Mouse (Mus musculus) ES-E14 (cell line): Measurements from ENCODE around the gene Gm42669.

Experiments
- HCFC1 ChIP-seq: IDR thresholded peaks from 2 replicates; pipeline ENCODE4 v1.6.1; 2012; ENCODE audit warnings: low read length, inconsistent platforms, borderline replicate concordance; ENCODE audit not compliant: insufficient read depth
- MAFK ChIP-seq: IDR thresholded peaks from 2 replicates; pipeline ENCODE4 v1.6.1; 2014; ENCODE audit warnings: mild to moderate bottlenecking, low read depth, low read length, inconsistent platforms; ENCODE audit not compliant: insufficient read depth
- ZC3H11A ChIP-seq: IDR thresholded peaks from 2 replicates; pipeline ENCODE4 v1.6.1; 2012; ENCODE audit warnings: low read depth, mild to moderate bottlenecking, inconsistent platforms, low read length, borderline replicate concordance
- ZNF384 ChIP-seq: IDR thresholded peaks from 2 replicates; pipeline ENCODE4 v1.6.1; 2012; ENCODE audit warnings: low read depth, low read length, inconsistent platforms

GRCm38 (mm10) chr5:107494759-107495158 lies 12.7 kb upstream of the Gm42669 start:
- TF ChIP-seq HCFC1 (no peak), ZNF384 (no peak), MAFK (no peak), ZC3H11A (peak; percentile 17; the same call in 1 of the 2 replicates)
